Mouse (Mus musculus) ES-Bruce4 (cell line): ENCODE measurements around the gene Gnaq.

Source experiments
- CTCF ChIP-seq: IDR thresholded peaks from one replicate; pipeline ENCODE4 v1.8.1; 2011; ENCODE audit warnings: low read depth, low read length
- POLR2A ChIP-seq: IDR thresholded peaks from one replicate; pipeline ENCODE4 v1.8.1; 2011; ENCODE audit warnings: low read length; ENCODE audit not compliant: insufficient read depth

GRCm38 (mm10) chr19:16255294-16255693 lies 122.7 kb downstream of the Gnaq start:
- no peak for TF ChIP-seq POLR2A
- no peak for TF ChIP-seq CTCF
